Mouse (Mus musculus) thymus, postnatal 36 days (tissue): Measurements from ENCODE around the gene Esam.

Experiments used
- DNase-seq, 2 experiments: peaks; one replicate each; pipeline ENCODE4 v3.0.0; 2022; ENCODE audit warnings: mixed read lengths in 2 of 2

The Esam gene

GRCm38 (mm10) chr9:37530888-37531705 lies 3.2 kb downstream of the Esam start:
- DNase-seq = no peak

GRCm38 (mm10) chr9:37536851-37537250 lies 9.0 kb downstream of the Esam start:
- DNase-seq = no peak

- no peak for DNase-seq
These were observed 9.9 kb downstream of the Esam start for GRCm38 (mm10) chr9:37537658-37538250.

DNA sequence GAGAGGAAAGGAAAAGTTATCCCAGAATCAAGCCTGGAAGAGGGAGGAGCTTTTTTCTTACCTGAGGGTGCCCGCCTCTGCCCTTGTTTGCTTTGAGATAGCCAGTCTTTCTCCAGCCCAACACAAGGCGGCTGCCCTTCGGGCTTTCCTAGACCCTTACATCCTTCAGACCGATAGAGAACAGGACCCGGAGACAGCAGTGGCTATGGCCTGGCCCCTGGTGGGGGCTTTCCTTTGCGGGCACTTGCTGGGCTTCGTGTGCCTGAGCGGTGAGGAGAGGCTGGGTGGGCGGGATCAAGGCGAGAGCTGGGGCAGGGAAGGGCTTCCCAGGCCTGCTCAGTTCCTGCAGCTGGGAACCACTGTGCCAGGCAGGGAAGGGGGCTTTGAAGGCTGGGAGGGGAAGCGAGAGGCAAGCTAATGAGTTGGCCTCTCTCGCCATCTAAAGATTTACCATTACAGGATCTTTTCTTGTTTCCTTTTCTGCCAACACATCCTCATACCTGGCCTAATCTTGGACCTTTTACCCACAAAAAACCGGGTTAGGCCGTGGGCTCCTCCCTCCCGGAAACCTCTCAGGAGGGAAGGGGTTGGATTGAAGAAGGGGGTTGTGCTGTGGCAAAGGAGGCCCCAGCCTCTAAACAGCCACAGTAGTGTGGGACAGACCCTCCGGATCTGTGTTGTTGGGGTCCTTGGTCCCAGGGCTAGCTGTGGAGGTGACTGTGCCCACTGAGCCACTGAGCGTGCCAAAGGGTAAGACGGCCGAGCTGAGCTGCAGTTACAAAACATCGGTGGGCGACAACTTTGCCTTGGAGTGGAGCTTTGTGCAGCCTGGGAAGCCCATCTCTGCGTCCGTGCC lies 11.5 kb downstream of the Esam start, which contains the start of gene Vsig2:
Gene Vsig2, plus strand, starts transcription at position 86 of the 856 bp plus-strand sequence.
- DNase-seq = no peak

DNA sequence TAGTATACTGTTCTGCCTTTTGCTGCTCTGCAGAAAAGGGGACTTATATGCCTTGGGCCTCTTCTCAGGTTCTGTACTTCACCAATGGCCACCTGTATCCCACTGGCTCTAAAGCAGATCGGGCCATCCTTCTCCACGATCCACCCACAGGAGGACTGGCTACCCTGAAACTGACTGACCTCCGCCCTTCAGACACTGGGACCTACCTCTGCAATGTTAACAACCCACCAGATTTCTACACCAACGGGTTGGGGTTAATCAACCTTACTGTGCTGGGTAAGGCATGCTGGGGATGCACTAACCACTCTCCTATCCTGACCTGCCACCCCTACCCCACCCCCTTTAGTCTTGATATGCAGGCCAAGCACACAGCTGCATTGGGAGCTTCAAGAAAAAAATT lies 12.3 kb downstream of the Esam start:
- no peak for DNase-seq

GRCm38 (mm10) chr9:37540701-37541575 lies 13.1 kb downstream of the Esam start:
- no peak for DNase-seq

GRCm38 (mm10) chr9:37541851-37542642 lies 14.2 kb downstream of the Esam start:
- no peak for DNase-seq

DNA sequence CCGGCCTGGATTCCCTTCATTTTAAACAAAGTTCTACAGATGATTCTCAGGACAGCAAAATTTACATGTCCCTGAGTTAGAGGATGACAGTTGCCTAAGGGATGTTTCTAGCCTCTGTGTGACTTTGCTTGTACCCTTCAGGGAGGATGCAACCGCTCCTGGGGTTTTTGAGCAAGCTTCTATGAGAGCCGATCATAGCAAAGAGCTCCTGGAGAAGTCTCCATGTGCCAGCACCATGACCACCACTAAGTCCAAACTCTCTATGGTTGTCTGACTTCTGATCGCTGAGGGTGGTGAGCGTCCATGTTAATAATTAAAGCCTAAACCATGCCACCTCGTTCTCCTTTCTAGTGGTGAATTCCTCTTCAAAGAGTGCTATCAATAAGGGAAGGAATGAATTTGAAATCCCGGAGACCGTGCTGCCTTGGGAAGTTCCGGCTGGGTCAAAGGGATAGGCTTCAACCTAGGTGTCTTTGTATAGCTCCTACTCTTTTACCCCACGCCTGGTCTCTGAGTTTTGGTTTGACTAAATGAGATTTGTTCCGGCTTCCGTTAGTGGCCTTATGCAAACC lies 16.1 kb downstream of the Esam start:
- no peak for DNase-seq

DNA sequence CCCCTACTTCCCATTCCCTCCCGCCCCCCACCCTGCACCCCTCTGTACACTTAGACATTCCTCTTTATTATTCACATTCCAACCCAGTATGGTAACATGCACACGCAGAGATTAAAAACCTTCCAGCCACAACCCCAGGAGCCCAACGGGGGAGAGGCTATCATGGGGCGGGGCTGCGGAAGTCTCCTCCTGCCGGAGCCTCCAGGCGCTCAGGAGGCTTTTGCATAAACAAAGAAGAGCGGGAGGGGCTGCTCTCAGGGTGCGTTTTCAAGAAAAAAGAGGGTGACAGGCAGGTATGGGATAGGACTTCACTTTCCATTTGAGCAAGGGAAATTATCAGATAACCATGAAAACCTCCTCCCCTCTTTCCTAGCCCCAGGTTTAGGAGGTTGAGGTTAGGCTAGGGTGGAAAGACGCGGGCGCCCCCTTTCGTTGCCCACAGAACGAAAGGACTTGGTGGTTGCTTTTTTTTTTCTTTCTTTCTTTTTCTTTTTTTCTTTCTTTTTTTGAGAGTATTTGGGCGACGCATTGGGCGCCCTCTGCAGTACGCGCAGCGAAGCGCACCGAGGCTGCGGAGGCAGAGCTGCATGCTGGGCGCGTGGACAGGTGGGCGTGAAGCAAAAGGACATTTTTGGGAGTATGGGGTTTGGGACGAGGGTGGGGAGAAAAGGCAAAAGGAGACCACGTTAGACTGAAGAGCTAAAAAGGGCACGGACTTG lies 16.7 kb downstream of the Esam start:
- peak; percentile 60 to 68 for DNase-seq

- DNase-seq = no peak
These were observed 17.3 kb downstream of the Esam start for GRCm38 (mm10) chr9:37545166-37545610.

- DNase-seq = no peak
These were observed 18.1 kb downstream of the Esam start for GRCm38 (mm10) chr9:37545847-37546452.

DNA sequence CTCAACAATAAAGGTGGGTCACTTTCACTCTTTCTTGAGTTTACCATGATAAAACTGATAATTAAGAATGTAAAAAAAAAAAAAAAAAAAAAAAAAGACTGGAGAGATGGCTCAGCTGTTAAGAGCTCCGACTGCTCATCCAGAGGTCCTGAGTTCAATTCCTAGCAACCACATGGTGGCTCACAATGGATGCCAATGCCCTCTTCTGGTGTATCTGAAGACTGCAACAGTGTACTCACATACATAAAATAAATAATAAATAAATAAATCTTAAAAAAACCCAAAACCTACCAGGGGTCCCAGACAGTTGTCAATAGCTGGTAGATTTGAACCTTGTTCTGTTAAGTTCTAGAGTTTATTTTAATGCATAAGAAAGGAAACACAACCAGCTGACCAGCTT lies 19.0 kb downstream of the Esam start:
- no peak for DNase-seq

DNA sequence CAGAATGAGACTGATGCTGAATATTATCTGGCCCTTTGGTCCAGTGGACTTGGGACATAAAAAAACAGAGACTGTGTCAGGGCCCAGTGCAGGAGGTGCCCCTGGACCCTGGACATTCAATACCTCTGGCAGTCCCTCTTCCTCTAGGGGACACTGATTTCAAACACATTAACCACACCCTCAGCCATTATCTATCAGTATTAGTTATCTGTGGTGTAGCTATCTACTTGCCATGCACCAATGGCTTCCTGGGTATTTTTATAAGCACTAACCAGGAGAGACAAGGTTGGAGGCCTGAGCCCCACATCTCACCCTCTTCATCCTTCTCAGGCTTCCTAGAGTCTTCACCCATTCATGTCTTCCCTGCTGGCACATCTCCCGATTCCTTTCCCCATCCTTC lies 22.6 kb downstream of the Esam start:
- no peak for DNase-seq

DNA sequence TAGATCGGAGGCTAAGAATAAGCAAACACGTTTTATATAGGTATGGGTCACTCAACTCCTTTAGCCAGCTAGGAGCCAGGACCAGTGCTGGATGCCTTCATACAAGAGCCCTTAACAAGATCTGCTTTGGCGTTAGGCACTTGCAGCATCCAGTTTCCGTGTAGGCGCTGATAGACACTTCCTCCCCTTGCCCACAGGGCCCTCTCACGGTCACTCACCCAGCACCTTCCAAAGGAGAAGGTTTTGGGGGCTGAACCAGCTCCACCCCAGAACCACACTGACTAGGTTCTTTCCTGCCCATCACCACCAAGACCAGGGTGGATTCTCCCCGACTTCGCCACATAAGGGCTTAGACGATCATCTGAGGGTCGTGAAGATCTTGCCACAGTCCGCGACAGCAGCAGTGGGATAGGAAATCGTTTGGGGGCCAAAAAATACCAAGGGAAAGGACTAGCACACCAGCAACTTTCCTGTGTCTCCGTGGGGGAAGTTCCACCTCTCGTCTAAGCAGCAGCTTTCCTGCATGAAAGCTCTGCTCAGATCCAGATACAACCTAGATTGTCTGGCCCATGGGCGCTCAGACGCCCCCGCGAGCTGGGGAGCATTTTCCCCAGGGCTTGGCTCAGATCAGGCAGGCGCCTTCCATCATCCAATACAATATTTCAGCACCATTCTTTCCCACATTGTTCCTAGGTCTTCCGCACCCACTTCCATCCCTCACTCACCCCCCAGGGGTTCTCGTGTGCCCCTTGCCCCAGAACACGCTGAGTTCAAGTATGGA lies 24.1 kb downstream of the Esam start:
- DNase-seq = no peak

DNA sequence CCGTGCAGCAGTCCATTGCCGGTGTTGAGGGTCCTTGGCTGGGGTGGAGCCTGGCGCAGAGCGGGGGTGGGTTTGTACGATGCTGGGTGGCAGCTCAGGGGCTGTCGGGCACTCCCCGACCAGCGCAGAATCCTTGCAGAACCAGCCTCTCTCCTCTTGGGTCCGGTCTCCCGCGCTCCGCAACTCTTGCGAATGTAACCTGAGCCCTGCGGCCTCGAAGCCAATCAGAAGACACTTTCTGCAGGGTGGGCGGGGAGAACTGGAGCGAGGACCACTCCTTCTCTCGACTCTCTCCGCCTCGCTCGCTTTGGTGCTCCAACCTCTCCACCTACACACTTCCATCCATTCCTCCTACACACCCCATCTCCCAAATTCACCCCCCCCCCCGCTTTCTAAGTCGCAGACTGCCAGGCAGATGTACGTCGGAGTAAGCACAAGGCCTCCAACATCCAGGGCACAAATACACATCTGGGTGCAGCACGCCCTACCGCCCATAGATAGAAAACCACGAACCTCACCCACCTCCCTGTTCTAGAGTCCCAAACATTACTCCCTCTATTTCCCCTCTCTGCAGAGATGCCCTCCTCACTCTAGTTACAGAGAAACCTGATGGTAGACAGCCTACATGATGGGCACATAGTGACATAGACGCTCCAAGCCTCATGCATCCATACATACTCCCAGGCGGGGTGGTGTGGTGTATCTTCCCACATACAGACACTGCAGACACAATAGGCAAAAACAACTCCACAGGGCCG lies 24.8 kb downstream of the Esam start, which contains the start of gene Nrgn:
Gene Nrgn, minus strand, starts transcription at position 369 of the 758 bp plus-strand sequence.
- peak; percentile 67 to 73 for DNase-seq

DNA sequence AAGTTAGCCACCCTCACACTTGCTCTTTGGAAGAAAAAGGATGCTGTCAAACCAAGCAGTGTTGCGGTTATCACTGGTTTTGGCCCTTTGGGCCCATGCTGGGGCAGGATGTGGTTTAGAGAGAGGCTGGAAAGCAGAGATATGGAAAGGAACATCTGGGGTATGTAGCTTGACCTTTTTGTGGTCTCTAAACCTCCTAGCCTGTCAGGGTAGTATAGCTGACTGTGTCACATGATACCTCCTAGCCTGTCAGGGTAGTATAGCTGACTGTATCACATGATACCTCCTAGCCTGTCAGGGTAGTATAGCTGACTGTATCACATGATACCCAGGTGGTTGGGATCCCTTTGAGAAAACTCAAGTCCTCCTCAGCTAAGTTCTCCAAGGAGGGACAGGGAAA lies 26.4 kb downstream of the Esam start:
- DNase-seq = no peak

- no peak for DNase-seq
These were observed 27.2 kb downstream of the Esam start, which contains the start of gene Siae for GRCm38 (mm10) chr9:37554838-37555748. TSS of gene Siae (plus strand) at chr9:37555698.
